Mouse (Mus musculus): ENCODE measurements around the gene Eml1.

Gene Eml1

DNA sequence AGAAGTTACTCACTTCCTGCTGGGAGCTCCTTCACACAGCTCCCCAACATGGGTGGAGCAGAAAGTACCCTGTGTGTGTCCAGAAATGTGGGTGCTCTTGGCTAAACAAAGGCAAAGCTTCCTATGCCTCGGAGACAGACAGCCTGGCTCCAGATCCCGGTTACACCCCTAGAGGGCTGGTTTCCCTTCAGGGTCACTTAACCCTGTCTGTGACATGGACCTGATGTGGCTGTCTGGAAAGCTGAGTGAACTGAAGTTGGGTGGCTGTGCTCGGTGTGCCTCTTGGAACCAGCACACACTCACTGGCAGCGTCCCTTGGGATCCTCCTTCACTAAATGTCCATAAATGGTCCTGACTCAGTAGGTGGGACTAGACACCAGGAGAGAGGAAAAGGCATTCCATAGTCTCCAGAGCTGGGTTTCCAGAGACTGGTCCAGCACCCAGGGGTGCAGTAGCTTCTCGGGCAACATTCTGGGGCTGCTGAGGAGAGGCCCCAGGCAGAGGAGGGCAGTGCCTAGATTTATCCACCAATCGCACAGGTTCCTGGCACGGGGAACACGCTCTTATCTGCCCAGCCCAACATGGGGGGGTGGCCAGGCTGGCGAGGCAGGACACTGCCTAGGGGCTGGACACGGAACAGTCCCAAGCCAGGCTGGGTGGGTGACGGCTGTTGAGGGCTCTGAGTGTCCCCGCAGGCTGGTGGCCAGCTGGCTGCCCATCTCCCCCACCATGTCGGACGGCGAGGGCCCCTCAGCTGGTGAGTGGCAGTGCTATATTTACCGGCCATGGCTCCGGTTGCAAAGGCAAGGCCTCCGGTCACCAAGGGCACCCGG lies at the start of gene Eml1:
Gene Eml1 (plus strand): TSS at position 362 of the 833 bp plus-strand sequence.
- no peak for DNase-seq

DNA sequence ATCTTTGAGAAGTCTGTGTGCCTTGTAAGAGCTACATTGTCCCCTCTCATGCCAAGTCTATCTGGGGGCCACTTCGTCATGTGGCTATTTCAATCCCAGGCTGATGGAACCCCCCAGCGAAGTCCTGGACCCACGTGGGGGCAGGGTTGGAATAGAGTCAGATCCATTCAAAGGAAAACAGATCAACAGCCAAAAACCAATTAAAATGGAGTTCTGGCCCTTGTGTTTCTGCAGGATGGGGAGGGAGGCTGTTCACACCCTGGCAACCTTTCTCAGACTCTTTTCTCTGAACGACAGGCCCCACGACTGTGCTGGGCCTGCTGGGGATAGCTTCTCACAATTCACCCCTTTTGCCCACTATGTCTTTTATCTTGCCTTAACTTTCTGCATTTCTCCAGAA lies 44.4 kb upstream of the Eml1 start:
- no peak for DNase-seq

DNA sequence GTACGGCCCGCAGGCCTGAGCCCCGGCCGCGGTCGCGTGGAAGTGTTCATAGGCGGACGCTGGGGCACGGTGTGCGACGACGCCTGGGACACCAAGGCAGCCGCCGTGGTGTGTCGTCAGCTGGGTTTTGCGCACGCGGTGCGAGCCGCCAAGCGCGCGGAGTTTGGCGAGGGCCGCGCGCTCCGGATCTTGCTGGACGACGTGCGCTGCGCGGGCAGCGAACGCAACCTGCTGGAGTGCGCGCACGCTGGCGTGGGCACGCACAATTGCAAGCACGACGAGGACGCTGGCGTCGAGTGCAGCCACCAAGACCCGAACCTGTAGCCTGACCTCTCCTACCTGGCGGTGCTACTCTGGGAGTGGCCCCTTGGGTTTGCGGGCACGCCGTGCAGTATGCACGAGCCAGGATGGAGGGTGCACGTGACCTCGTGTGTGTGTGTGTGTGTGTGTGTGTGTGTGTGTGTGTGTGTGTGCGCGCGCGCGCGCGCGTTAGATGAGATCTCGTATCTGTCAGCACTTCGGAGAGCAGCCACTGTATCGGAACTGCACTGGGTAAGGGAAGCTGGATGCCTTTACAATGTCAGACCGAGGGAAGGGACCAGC lies 42.8 kb upstream of the Eml1 start:
- DNase-seq = peak; percentile 25 to 52

DNA sequence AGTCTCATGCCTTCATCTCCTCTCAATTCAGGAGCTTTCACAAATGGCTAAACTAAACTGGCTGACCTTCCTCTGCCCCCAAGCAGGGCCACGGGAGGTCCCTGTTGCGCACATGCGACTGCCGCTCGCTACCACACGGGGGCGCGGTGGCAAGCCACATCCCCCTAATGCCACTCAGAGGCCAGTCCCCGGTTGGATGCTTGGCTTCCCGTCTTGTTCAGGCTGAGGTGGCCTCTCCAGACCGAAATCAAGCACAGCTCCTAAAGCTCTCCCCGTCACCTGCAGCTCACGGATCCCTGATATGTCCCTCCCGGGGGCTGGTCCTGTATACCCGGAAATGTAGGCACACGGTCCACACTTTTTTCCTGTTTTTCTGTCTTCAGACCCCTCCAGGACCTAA lies 37.7 kb upstream of the Eml1 start:
- DNase-seq = peak; percentile 84 to 88

DNA sequence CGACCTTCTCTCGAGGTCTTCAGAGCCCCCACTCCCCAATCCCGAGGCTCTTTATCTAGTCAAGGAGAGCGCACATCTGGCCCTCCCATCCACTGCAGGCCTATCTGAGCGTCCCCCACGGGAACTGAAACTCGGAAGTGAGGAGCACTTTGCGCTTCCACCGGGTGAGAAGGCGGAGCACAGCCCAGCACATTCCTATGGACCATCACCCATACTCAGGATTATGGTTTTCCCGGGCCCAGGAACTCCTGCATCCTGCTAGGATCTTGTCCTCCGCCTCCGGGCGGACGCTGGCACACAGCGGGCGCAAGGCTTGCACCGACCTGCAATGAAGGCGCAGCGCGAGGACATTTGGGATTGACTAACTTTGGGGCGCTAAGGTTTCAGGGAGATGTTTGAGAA lies 37.3 kb upstream of the Eml1 start:
- DNase-seq = no peak

DNA sequence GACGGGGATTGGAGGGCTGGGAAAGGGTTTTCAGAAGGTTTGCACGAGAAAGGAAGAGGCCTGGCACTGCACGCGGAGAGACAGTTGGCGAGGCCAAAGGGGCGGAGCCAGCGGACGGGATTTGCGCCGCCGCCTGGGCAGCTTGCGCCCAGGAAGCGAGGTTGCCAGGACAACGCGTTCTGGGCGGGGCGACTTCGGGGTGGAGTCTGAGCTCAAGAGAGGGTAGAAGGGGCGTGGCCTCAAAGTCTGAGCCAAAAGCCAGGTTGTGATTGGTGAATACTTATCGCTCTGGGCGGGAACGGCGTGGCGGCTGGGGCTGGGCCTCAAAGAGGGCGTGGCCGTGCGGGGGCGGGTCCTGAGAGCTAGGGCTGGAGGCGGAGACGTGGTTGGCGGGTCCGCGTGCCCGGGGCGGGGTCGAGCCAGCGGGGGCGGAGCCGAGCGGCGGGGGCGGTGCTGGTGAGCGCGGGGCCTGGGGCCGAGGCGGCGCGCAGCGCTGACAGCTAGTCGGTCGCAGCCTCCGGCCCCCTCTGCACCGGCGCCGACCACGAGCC lies 36.8 kb upstream of the Eml1 start, which contains the start of gene Cyp46a1:
Gene Cyp46a1 (plus strand): TSS at position 487 of the 551 bp plus-strand sequence.
- DNase-seq = peak; percentile 99

DNA sequence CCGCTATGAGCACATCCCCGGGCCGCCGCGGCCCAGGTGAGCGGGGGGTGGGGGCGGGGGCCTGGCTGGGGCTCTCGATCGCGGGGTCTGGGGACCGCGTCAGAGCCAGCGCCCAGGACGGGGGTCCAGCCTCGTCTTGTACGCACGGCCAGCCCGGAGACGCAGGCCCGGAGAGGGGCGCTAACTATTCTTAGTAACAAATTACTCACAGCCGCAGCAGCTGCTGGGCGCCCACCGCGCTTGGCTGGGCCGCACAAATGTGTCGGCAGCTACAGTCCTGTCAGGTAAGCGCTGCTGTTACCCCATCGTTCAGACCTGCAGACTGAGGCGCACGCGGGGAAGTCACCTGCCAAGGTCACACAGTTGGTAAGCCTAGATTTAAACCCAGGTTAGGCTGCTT lies 36.2 kb upstream of the Eml1 start:
- DNase-seq = peak in 1 of 2 experiments; percentile 31

DNA sequence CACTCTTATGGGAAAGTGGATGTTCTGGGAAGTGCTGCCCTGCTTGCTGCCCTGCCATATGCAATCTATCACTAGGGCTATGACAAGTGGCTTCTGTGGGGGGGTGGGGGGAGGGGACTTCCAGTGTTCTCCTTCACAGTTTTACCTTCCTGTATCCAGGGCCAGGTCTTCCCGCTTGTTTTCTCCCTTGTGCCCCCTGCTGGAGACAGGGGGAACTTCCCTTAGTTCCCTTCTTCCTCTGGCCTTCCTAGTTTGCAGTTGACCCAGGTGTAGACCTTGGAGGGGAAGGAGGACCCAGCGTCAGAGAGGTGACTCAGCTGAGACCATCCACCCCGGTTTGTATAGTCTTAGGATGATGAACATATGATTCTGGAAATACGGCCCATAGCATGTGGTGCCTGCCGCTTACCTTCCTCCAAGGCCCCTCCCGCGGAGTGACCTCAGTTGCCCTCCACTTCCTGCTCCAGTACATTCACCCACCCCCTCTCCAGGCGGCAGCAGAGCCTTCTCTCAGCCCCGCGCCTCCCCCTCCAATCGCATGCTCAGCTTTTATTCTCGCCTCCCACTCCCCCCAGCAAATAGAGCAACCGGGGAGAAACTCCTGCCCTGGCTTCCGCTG lies 32.1 kb upstream of the Eml1 start:
- peak; percentile 54 to 55 for DNase-seq

DNA sequence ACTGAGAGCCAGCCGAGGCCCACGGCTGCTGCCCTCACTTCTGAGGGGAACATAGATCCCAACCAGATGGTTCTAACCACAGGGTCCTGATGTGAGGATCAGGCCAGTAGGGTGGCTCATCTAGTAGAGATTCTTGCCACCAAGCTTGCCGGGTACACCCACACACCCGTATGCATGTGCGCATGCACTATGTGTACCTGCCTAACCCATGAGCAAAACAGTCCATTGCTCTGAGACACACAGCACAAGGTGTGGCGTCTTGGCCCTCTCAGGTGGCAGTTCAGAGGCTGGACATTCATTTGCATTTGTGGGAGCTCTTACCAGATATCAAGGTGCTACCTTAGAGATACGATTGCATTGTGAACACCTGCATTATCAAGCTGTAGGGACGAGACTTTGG lies 22.6 kb upstream of the Eml1 start:
- no peak for DNase-seq

DNA sequence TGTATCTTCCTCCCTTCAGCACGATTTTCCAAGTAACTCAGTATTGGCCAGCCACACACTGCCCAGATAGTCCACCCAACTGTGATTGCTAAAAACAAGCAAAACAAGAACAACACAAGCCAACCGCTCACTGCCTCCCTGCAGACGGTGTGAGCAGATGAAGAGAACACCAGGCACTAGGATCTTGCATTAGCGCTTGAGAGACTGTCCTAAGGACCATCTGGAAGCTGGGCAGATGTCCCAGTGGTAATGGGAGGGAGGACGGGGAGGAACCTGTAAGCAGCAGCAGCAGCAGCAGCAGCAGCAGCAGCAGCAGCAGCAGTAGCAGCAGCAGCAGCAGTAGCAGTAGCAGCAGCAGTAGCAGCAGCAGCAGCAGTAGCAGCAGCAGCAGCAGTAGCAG lies 21.7 kb upstream of the Eml1 start:
- no peak for DNase-seq

DNA sequence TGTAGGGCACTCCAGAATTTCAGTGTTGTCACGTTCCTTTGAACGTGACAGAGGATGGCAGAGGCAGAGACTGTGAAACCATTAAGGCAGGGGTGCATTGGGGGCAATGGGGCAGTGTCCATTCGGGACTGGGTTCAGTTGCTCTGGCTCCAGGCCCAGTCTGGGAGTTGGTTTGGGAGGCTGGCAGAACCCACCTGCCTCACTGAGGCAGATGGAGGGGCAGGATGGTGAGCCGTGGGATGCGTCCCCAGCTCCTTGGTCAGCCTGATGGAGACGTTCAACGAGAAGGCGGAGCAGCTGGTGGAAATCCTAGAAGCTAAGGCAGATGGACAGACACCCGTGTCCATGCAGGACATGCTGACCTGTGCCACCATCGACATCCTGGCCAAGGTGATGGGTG lies 19.8 kb upstream of the Eml1 start:
- DNase-seq = no peak

DNA sequence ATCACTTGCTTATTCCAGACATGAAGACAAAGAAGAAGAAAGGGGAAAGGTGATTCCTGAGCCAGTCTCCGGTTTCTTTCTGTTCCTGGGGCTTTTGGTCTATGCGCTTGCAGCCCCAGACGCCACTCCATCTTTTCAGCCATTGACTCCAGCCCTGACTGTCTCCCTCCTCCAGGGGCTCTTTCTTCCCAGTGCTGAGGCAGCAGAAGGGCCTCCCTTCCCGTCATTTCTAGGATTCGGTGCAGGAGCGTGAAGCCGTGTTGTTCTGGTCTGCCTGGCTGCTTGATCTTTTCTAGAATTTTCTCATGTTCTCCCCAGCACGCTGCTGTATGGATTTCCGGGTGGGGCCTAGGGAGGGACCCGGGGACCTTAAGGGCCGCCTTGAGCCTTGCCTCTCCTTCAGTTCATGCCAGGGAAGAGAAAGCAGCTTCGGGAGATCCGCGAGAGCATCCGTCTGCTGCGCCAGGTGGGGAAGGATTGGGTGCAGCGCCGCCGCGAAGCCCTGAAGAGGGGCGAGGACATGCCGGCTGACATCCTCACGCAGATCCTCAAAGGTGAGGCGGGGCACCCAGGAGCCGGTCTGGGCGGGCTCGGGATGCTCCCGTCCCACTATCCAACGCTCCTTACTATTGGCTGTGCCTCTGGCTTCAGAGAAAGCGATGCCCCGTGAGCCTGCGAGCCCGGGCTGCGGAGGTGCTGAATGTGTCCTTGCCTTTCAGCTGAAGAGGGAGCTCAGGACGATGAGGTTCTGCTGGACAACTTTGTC lies 18.2 kb upstream of the Eml1 start:
- no peak for DNase-seq

DNA sequence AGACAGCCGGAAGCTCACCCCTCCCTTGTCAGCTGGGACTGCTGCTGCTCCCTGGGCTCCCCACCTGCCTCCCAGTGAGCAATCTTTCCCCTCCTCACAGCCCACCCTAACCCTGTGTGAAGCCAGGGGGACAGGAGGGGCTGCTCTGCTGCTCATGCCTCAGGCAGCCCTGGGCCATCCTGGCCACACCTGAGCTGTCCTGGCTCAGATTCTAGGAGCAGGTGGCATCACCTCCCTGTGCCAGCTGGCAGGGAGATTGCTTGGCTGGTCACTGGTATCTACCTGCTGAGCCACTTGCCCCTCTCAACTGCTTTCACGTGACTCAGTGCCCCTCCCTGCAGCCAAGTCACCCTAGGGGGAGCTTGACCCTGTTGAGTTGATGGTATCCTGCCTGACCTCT lies 16.5 kb upstream of the Eml1 start:
- DNase-seq = peak; percentile 93

DNA sequence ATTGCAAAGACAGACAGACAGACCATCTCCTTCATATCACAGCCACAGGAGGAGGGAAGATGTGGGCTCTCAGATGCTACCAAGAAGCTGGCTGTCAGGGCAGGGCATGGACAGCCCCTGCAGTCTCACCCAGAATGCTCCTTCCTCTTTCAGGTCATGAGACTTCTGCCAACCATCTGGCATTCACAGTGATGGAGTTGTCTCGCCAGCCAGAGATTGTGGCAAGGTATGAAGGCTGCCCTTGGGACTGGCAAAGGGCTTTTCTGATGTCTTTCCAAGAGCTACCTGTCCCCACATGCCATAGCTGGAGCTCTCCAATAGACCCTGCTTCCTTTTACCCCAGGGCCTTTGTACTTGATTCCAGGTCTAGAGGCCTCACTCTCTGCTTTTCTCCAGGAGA lies 15.5 kb upstream of the Eml1 start:
- peak; percentile 75 to 79 for DNase-seq

DNA sequence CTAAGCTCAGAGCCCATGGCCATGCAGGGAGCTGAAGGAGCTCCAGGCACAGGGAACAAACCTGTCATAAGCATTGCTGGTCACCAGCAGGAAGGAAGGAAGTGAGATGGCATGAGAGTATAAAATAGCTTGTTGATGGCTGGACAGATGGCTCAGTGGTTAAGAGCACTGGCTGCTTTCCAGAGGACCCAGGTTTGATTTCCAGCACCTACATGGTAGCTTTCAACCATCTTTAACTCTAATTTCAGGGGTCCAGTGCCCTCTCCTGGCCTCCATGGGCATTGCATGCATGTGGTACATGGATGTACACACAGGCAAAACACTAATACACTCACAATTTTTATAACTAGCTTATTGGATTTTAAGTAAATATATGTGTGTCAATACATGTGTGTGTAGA lies 14.8 kb upstream of the Eml1 start:
- no peak for DNase-seq

DNA sequence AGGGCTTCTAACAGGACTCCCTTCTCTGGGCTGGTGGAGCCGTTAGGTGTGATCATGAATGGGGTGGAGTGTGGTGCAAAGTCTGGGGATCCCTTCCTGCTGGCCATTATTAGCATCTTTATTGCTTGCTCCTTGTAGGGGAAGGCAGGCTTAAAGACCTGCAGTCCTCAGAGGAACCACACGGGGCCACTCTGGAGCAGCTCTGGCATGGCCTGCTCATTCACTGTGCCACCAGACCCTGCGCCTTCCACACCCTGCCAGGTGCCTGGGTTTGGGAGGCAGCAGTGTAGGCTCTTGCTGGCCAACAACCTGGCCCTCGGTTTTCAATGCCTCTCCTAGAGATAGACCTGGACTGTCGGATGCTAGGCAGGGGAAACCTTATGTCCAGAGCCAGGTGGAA lies 7.0 kb upstream of the Eml1 start:
- peak; percentile 95 to 97 for DNase-seq

DNA sequence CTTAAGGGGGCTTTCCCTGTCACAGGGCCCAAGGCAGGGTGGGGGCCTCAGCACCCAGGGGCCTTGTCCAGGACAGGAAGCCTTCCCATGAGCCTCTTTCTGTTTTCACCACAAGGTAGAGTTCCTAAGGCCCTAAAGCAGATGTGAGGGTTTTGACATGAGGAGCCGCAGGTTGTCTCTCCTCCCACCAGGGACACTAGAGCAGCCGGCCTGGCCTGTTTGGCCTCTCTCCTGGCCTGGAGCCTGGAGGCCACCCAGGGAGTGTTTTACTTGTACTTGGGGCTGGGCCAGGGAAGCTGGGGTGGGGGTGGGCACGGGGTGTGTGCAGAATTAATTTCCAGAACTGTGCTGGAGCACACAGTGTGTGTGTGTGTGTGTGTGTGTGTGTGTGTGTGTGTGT lies 5.4 kb upstream of the Eml1 start:
- peak in 1 of 2 experiments; percentile 32 for DNase-seq

DNA sequence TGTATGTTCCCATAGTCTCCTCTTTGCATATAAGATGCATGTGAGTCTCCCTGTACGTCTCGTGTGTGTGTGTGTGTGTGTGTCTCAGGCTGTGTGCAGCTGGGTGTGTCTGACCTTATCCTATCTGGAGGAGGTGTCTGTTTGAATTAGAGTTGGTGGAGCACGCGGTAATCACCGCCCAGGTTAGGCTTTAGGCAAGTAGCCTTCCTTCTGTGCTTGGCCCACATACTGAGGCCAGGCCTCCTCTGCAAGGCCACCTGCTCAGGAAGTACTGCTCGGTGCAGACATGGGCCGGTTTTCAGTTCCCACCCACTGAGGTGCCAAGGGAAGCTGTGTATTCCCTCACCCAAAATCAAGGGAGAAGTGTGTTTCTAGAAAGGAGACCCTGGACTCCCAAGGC lies 4.9 kb upstream of the Eml1 start:
- DNase-seq = no peak

DNA sequence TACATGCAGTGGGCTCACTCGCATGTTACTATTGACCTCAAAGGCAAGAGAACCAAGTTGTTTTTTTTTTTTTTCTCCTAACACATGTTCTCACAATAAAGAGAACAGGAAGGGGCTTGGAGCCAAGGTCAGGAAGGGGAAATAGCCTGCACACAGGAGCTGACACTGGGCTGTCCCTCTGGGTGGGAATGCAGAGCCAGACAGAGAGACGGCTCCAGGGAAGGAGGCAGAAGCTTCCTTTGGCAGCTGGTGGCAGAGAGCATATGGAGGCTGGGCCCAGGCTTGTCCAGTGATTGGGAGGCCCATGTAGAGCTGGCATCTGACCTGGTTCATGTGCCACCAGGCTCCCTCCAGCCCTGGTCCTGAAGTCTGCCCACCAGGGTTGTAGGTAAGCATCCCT lies 2.8 kb upstream of the Eml1 start:
- peak in 1 of 2 experiments; percentile 61 for DNase-seq

DNA sequence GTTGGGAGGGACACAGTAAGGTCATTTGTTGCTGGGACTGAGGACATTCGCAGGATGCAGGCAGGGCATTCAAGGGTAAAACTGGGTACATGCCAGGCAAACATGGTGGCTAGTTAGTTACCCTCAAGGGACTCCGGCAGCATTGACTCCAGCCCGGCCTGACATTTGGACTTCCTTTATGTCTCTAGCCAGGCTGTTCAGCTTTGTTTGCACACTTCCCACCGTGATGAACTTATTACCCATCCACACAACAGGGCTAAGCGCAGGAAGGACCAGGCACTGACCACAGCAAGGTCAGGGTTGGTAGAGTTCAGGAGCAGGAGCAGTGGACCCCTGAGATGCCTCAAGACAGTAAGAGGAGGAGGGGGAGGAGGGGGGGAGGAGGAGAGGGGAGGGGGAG lies 1.8 kb upstream of the Eml1 start:
- no peak for DNase-seq

DNA sequence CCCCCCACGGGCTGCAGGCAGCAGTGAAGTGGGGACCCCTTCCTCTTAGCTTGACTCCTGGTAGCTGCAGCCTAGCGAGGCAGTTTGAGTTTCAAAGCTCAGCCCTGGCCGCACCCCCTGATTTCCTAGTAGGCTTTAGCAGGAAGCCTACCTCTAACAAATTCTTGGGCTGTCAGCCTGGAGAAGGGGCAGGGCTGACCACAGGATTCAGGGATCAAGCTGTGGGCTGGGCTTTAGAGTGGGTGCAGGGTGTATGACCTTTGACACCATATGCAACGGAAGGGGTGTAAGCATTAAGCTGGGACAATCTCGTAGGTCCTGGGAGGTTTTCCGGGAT lies 640 bp downstream of the Eml1 start:
- no peak for DNase-seq

DNA sequence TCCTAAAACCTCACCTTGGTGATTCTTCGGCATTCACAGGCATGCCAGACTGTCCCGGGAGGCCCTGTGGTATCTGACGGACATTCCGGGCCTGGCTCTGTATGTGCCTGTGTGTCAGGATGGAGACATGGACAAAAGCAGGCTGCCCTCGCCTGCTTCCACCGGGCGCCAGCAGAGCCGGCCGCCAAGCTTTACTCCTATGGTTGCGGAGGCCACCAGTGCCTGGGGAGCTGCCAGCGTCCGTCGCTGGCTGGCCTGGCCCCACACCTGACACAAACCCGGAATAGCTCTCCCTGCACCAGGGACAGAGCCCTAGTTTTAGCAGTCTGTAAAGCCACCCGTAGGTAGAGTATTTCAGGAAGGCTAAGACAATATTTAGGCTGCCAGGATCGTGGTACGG lies 1.5 kb downstream of the Eml1 start:
- DNase-seq = peak; percentile 75 to 83

DNA sequence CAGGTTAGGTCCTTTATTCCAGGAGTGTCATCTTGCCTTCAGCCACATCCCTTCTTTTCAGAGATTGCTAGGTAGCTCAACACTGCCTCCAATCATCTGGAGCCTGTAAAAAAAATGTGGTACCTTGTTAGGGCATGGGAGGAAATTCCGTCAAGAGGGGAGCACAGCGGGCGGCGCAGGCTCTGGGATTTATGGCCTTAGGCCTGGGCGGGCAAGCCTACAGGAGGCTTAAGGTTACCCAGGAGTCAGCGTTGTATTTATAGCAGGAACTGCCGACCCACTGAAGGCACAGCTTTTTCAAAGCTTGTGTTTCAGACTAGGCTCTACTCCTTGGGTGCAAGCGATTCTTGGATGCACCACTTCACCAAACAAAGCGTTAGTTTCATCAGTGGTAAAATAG lies 2.9 kb downstream of the Eml1 start:
- no peak for DNase-seq
